Mouse (Mus musculus) heart, adult 9 months (tissue): ENCODE measurements around the gene Kbtbd13.
A peak's percentile ranks its signal among the peaks of the same experiment; 100 is the strongest.

ENCODE experiments used
- DNase-seq, 2 experiments: peaks; one replicate each; pipeline ENCODE4 v3.0.0; 2022; ENCODE audit warnings: low spot score in 2 of 2

Kbtbd13 gene

DNA sequence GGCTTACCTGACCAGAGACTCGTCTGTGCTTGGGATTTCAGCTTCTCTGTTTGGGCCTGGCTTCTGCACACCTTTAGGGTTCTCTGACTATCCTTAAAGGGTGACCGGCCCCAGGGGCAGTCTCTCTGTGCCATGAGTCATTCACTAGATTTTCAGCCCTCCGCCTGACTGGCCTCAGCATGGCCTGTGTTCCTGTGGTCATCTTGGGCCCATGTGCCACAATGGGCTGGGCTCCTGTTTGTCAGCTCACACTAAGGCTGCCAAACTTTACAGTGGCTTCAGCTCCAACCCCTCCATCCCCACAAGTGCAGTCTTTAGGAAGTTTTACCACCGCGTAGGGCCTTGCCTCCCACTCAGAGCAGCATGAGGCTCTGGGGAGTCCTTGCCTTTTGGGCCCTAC, 38.2 kb downstream of the Kbtbd13 start:
- no peak for DNase-seq

DNA sequence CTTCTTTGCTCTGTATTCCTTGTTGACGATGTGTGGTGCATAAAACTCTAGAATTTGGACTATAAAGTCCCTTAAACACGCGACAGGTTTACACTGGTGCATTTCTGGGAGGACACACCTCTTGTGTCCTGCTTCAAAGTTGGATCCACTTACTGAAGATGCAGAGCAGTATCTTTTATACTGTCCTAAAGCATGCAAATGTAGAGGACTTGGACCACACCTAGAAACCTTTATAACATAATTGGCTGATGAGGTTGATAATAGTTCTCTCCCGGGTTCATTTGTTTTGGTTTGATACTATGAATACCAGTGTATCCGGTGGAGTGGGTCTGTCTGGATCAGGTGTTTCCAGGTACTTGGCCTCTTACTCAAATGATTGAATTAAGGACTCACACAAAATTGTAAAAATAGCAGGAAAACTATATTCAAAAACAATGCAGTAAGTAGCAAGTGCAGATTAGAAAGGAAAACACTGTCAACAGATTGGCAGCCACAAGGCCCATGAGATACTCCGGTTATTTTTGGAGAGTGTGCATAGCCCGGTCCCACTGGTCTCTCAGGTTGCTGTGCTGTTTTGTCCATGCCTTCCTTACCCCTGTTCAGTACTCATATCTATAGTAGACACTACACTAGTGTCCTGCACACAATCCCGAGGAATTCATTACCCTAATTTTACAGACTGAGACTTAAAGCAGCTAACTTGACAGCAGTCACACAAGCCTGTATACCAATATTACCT, 44.2 kb downstream of the Kbtbd13 start:
- no peak for DNase-seq

DNA sequence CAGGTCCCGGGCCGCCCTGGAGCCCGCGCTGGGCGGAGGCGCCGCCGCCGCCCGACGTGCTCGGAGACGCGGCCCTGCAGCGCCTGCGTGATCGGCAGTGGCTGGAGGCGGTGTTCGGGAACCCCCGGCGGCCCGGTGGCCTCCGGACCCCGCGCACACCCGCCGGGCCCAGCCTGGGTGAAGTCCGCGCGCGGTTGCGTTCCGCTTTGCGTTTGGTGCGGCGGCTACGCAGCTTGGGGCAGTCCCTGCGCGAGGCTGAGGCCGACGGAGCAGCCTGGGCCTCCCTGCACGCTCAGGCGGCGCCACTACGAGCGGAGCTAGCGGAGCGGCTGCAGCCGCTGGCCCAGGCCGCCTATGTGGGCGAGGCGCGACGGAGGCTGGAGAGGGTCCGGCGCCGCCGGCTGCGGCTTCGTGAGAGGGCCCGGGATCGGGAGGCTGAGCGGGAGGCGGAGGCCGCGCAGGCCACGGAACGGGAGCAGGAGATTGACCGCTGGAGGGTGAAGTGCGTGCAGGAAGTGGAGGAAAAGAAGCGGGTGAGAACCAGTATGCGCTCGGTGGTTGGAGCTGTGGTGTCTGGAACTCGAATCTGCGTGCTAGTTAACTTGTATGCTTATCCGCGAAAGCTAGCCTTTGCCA, 44.9 kb downstream of the Kbtbd13 start:
- DNase-seq: peak in 1 of 2 experiments; percentile 19

DNA sequence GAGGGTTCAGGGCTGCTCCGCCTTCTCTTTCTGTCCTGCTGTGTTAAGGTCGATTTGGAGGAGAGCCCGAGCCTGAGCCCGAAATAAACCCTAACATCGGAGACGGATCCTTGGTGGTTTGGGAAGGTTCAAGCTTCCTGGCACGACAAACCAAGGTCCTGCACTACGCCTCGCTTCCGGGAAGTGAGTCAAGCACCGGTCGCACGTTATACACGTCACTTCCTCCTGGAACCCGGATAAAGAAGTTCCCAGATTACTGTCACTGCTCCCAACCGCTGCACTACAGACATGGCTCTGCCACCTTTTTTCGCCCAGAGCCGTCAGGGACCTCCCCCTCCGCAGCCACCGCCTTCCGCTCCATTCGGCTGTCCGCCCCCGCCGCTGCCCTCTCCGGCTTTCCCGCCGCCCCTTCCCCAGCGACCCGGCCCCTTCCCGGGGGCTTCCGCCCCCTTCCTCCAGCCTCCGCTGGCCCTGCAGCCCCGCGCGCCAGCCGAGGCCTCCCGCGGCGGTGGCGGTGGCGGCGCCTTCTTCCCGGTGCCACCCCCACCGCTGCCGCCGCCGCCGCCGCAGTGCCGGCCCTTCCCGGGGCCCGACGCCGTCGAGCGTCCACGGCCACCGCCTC, 45.5 kb downstream of the Kbtbd13 start, which contains the start of gene Pdcd7:
TSS of gene Pdcd7 (plus strand) at position 251 of the 622 bp plus-strand sequence.
- peak; percentile 95 to 96 for DNase-seq

DNA sequence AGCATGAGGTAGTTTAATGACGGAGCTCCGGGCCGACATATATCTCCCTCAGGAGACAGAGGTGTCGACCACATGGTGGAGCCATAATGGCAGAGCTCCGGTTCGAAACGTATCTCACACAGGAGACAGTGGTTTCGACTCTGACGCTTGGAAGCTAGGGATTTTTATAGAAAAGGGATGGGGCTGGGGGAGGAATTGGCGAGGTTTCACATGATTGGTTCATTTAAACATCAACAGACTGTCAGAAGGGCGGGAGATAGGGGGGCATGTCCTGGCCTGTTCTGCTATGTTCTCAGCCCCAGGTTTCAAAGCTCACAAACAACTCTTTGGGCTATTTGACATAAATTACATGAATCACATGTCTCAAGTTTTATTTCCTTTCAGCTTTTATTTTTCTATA, 46.0 kb downstream of the Kbtbd13 start:
- DNase-seq: peak in 1 of 2 experiments; percentile 10

DNA sequence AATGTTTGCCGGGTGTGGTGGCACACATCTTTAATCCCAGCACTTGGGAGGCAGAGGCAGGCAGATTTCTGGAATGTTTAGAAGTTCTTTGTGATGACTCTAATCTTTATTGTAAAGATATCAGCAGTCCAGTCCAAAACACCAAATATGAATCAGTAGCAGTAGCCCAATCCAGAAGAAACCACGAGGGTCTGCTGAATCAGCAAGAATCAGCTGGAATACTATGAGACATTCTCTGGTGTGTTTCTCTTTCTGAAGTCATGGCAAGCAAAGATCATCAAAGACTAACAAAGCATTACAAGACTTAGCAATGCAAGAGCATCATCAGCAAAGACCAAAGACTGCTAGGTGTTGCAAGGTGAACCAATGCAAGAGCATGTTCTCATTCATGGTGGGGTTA, 51.0 kb downstream of the Kbtbd13 start:
- DNase-seq: no peak

DNA sequence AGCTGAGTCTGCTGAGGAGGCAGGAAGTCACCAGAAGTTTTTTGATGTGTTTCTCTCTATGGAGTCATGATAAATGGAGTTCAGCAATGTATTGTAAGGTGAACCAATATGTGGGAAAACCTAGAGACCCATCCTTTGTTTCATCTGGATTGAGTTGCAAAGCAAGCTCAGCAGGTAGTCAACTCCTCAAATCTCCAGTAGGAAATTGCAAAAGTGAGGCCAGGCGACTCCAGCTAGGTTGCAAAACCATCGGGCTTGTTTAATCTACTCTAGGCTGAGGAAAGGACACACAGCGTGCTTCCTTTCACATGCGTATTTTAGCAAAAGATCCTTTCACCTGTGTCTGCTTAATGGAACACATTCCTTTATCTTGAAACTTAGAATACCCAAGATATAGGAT, 52.3 kb downstream of the Kbtbd13 start:
- DNase-seq: no peak
